Mouse (Mus musculus): Measurements from ENCODE around the gene Elfn2. TPM values are rescaled to one million over a fixed set of nuclear protein-coding genes. Genes with fewer than 3 reads are reported as not detected.

Gene Elfn2
- polyA plus RNA-seq, 1 experiment = 0.35 TPM

- Histone ChIP-seq H3K4me3 (ENCODE audit: low read depth, low read length) (no peak overlapping the region), H3K36me3 (ENCODE audit: control insufficient read depth, insufficient read depth, low read length) (no peaks in the 10 kb centered on the region), H3K4me1 (ENCODE audit: control insufficient read depth, insufficient read depth, insufficient read length, low read length) (no peaks in the 10 kb centered on the region), H3K27ac (ENCODE audit: insufficient read depth, low read depth, low read length) (no peak overlapping the region), H3K27me3 (ENCODE audit: control insufficient read depth, insufficient read depth, low read length) (0 out of 2 replicates have a peak, but pooled peaks cover 3% of the 10 kb centered on the region)
- no peak for TF ChIP-seq POLR2A (IDR thresholded peaks at IDR 0.05; ENCODE audit: low read depth, low read length)
- 49% methylated on average over 8 of the region's 8 CpGs for WGBS
Measured at GRCm38 (mm10) chr15:78644606-78645005, 74.0 kb downstream of the Elfn2 start.

GRCm38 (mm10) chr15:78643633-78644032 is 74.9 kb downstream of the Elfn2 start:
- no peak overlapping the region for H3K27ac ChIP-seq (ENCODE audit: insufficient read depth, low read depth, low read length)
- H3K4me3 ChIP-seq (ENCODE audit: low read depth, low read length) = no peak overlapping the region
- no peaks in the 10 kb centered on the region for H3K4me1 ChIP-seq (ENCODE audit: control insufficient read depth, insufficient read depth, insufficient read length, low read length)
- TF ChIP-seq CTCF (IDR thresholded peaks at IDR 0.05; ENCODE audit: extremely low read depth, insufficient read length, insufficient replicate concordance, low read depth, low read length) = no peak
- TF ChIP-seq POLR2A (IDR thresholded peaks at IDR 0.05; ENCODE audit: low read depth, low read length) = no peak
- H3K27me3 ChIP-seq (ENCODE audit: control insufficient read depth, insufficient read depth, low read length) = 0 out of 2 replicates have a peak, but pooled peaks cover 3% of the 10 kb centered on the region
- H3K36me3 ChIP-seq (ENCODE audit: control insufficient read depth, insufficient read depth, low read length) = no peaks in the 10 kb centered on the region
- 9% methylated on average over 6 of the region's 6 CpGs for WGBS

- Histone ChIP-seq H3K27me3 (ENCODE audit: control insufficient read depth, insufficient read depth, low read length) (peaks cover 2% of the 10 kb centered on the region; the same call in 1 of the 2 replicates), H3K4me3 (ENCODE audit: low read depth, low read length) (no peak overlapping the region), H3K4me1 (ENCODE audit: control insufficient read depth, insufficient read depth, insufficient read length, low read length) (no peaks in the 10 kb centered on the region), H3K27ac (ENCODE audit: insufficient read depth, low read depth, low read length) (no peak overlapping the region), H3K36me3 (ENCODE audit: control insufficient read depth, insufficient read depth, low read length) (no peaks in the 10 kb centered on the region)
- TF ChIP-seq CTCF (IDR thresholded peaks at IDR 0.05; ENCODE audit: extremely low read depth, insufficient read length, insufficient replicate concordance, low read depth, low read length) (no peak), POLR2A (IDR thresholded peaks at IDR 0.05; ENCODE audit: low read depth, low read length) (no peak)
- WGBS = 47% methylated on average over 7 of the region's 7 CpGs
Measured at GRCm38 (mm10) chr15:78635231-78635630, 83.3 kb downstream of the Elfn2 start.

GRCm38 (mm10) chr15:78634095-78634737 is 84.4 kb downstream of the Elfn2 start:
- no peak overlapping the region for H3K27ac ChIP-seq (ENCODE audit: insufficient read depth, low read depth, low read length)
- no peaks in the 10 kb centered on the region for H3K4me1 ChIP-seq (ENCODE audit: control insufficient read depth, insufficient read depth, insufficient read length, low read length)
- H3K4me3 ChIP-seq (ENCODE audit: low read depth, low read length) = no peak overlapping the region
- peaks cover 2% of the 10 kb centered on the region; the same call in 1 of the 2 replicates for H3K27me3 ChIP-seq (ENCODE audit: control insufficient read depth, insufficient read depth, low read length)
- TF ChIP-seq CTCF (IDR thresholded peaks at IDR 0.05; ENCODE audit: extremely low read depth, insufficient read length, insufficient replicate concordance, low read depth, low read length) (no peak), POLR2A (IDR thresholded peaks at IDR 0.05; ENCODE audit: low read depth, low read length) (no peak)
- 35% methylated on average over 10 of the region's 10 CpGs for WGBS
- no peaks in the 10 kb centered on the region for H3K36me3 ChIP-seq (ENCODE audit: control insufficient read depth, insufficient read depth, low read length)

GRCm38 (mm10) chr15:78633413-78633812 is 85.2 kb downstream of the Elfn2 start:
- TF ChIP-seq CTCF (IDR thresholded peaks at IDR 0.05; ENCODE audit: extremely low read depth, insufficient read length, insufficient replicate concordance, low read depth, low read length) = no peak
- no peak for TF ChIP-seq POLR2A (IDR thresholded peaks at IDR 0.05; ENCODE audit: low read depth, low read length)

GRCm38 (mm10) chr15:78632387-78632786 is 86.2 kb downstream of the Elfn2 start:
- 57% methylated on average over 2 of the region's 2 CpGs for WGBS
- no peak overlapping the region for H3K4me3 ChIP-seq (ENCODE audit: low read depth, low read length)
- H3K27ac ChIP-seq (ENCODE audit: insufficient read depth, low read depth, low read length) = no peak overlapping the region
- H3K36me3 ChIP-seq (ENCODE audit: control insufficient read depth, insufficient read depth, low read length) = no peaks in the 10 kb centered on the region
- H3K27me3 ChIP-seq (ENCODE audit: control insufficient read depth, insufficient read depth, low read length) = no peaks in the 10 kb centered on the region
- H3K4me1 ChIP-seq (ENCODE audit: control insufficient read depth, insufficient read depth, insufficient read length, low read length) = no peaks in the 10 kb centered on the region
- TF ChIP-seq CTCF (IDR thresholded peaks at IDR 0.05; ENCODE audit: extremely low read depth, insufficient read length, insufficient replicate concordance, low read depth, low read length) (no peak), POLR2A (IDR thresholded peaks at IDR 0.05; ENCODE audit: low read depth, low read length) (no peak)

More at GRCm38 (mm10) chr15:78633413-78633812, 85.2 kb downstream of the Elfn2 start:
- 71% methylated on average over 5 of the region's 5 CpGs for WGBS
- no peak overlapping the region for H3K27ac ChIP-seq (ENCODE audit: insufficient read depth, low read depth, low read length)
- H3K36me3 ChIP-seq (ENCODE audit: control insufficient read depth, insufficient read depth, low read length) = no peaks in the 10 kb centered on the region
- no peaks in the 10 kb centered on the region for H3K4me1 ChIP-seq (ENCODE audit: control insufficient read depth, insufficient read depth, insufficient read length, low read length)
- H3K27me3 ChIP-seq (ENCODE audit: control insufficient read depth, insufficient read depth, low read length) = peaks cover 2% of the 10 kb centered on the region; the same call in 1 of the 2 replicates
- H3K4me3 ChIP-seq (ENCODE audit: low read depth, low read length) = no peak overlapping the region

GRCm38 (mm10) chr15:78626285-78626684 is 92.3 kb downstream of the Elfn2 start:
- 80% methylated on average over 13 of the region's 13 CpGs for WGBS
- TF ChIP-seq CTCF (IDR thresholded peaks at IDR 0.05; ENCODE audit: extremely low read depth, insufficient read length, insufficient replicate concordance, low read depth, low read length) (no peak), POLR2A (IDR thresholded peaks at IDR 0.05; ENCODE audit: low read depth, low read length) (no peak)
- Histone ChIP-seq H3K27me3 (ENCODE audit: control insufficient read depth, insufficient read depth, low read length) (no peaks in the 10 kb centered on the region), H3K36me3 (ENCODE audit: control insufficient read depth, insufficient read depth, low read length) (no peaks in the 10 kb centered on the region), H3K4me3 (ENCODE audit: low read depth, low read length) (no peak overlapping the region), H3K27ac (ENCODE audit: insufficient read depth, low read depth, low read length) (no peak overlapping the region), H3K4me1 (ENCODE audit: control insufficient read depth, insufficient read depth, insufficient read length, low read length) (no peaks in the 10 kb centered on the region; the same call in 1 of the 2 replicates)
